Mouse (Mus musculus) T-helper 2 cell (primary cell): ENCODE results near the gene Henmt1.

Source experiments
- in situ Hi-C: fragments of 300-600 bp; cut with MboI, MseI; formaldehyde crosslinking; loops from one replicate; pipeline ENCODE4 v1.15.1; 2025; ENCODE audit warnings: high pct_unique_total_duplicates

Henmt1 gene

DNA sequence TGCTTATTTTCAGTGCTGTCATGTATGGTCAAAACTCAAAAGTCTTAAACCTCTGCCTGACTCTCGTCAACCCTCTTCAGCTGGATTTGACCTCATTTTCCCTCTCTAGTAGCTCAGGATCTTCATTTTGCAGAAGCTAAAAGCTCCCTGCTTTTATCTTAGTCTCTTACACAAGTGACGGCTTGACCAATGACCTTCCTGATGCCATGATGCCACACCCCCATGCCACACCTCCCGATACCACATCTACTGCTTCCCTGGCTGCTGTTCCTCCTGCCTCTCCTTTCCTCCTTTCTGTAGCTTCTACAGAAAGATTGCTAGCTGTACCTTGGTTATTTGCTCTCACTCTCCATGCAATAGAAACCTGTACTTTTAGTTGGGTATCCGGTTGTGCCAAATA is 58.1 kb downstream of the Henmt1 start:
- in situ Hi-C loops = no loop called here

DNA sequence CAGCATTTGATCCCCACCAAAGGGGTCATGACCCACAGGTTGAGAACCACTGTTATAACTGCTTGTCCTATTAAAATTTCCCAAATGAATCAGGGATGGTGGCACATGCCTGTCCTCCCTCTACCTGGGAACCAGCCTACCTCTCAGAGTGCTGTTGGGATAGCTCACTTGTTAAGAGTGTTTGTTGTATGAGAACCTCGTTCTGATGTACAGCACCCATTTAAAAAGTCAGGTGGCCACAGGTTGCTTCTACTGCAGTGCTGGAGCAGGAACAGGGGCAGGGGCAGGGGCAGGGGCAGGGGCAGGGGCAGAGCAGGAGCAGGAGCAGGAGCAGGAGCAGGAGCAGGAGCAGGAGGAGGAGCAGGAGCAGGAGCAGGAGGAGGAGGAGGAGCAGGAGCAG is 59.5 kb downstream of the Henmt1 start:
- in situ Hi-C loops = no loop called here

DNA sequence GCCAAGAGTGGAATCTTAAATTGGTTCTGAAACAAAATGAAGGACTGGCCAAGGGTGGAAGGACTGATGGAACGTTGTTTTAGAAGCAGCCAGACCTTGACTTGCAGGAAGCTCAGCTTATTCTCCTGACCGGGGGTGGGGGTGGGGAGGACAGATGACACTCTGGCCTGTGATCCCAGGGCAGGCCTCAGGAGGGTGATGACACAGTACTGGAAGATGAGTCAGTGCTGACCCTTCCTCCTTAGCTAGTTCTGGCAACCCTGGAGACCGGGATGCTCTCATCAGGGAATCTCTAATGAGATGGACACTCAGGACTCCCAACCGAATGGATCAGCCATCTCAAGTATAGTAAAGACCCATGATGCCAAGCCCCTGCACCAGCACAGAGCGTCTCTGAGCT is 66.1 kb downstream of the Henmt1 start:
- in situ Hi-C loops = no loop called here

DNA sequence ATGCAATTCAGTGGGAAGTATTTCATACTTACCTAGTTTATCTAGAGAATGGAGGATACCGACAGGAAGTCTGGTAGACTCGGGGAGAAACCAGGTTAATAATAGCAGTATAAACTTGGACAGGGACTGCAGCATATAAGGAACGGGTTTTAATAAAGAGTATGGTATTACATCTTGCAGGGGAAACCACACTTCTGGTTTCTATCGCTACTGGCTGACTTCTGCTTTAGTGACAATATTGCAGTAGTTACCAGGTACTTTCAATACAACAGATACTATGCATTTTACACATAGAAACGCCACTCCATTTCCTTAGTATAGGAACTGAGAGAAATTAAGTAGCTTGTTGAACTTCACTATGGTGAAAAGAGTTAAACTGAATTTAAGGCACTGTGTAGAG is 68.5 kb downstream of the Henmt1 start:
- in situ Hi-C loops = no loop called here
